Mouse (Mus musculus) MEL (cell line): ENCODE measurements at regions not wholly inside any gene's neighbourhood (a gene's known extent, or its start where the extent isn't known, plus 50 kb on each side); places are given as distances from the start of the nearest gene placed in this dataset.

Experiments used
- DNase-seq: peaks from one replicate; pipeline ENCODE4 v3.0.0; 2011; ENCODE audit warnings: low read depth, low spot score
- H3K27ac ChIP-seq: 2 replicates; pipeline ENCODE4 v1.5.1; 2012; ENCODE audit warnings: low read depth, mild to moderate bottlenecking, control low read depth, low read length, moderate library complexity; ENCODE audit not compliant: control insufficient read depth
- H3K27me3 ChIP-seq, 2 experiments: fragments of 150-350 bp in 1 of 2; sonication (generic) in 1 of 2; 2 replicates each; pipeline ENCODE4 v1.6.1; 2012; ENCODE audit warnings: low read length in 2 of 2, mild to moderate bottlenecking in 2 of 2, improper control_type of control experiment in 1 of 2, moderate library complexity in 1 of 2; ENCODE audit not compliant: insufficient read depth in 2 of 2, control insufficient read depth in 1 of 2
- H3K36me3 ChIP-seq, 2 experiments: 2 replicates each; pipeline ENCODE4 v1.6.1; 2012 to 2014; ENCODE audit warnings: low read length in 2 of 2, improper control_type of control experiment in 1 of 2, inconsistent platforms in 1 of 2, mild to moderate bottlenecking in 1 of 2; ENCODE audit not compliant: insufficient read depth in 2 of 2, control insufficient read depth in 1 of 2
- H3K4me1 ChIP-seq, 2 experiments: fragments of 150-350 bp in 1 of 2; sonication (generic) in 1 of 2; 2 replicates each; pipeline ENCODE4 v1.6.1; 2012; ENCODE audit warnings: low read length in 2 of 2, improper control_type of control experiment in 1 of 2, mild to moderate bottlenecking in 1 of 2; ENCODE audit not compliant: insufficient read depth in 2 of 2, control insufficient read depth in 1 of 2
- H3K4me3 ChIP-seq, 2 experiments: fragments of 150-350 bp in 1 of 2; sonication (generic) in 1 of 2; 2 replicates each; pipeline ENCODE4 v1.5.1; 2012; ENCODE audit warnings: low read depth in 2 of 2, low read length in 2 of 2, mild to moderate bottlenecking in 2 of 2, moderate library complexity in 2 of 2, control low read depth in 1 of 2, improper control_type of control experiment in 1 of 2; ENCODE audit not compliant: control insufficient read depth in 1 of 2, insufficient read depth in 1 of 2
- H3K79me2 ChIP-seq: 2 replicates; pipeline ENCODE4 v1.6.1; 2012; ENCODE audit warnings: mild to moderate bottlenecking, low read length, moderate library complexity; ENCODE audit not compliant: control insufficient read depth, poor library complexity, insufficient read depth
- H3K9ac ChIP-seq: 2 replicates; pipeline ENCODE4 v1.6.1; 2012; ENCODE audit warnings: low read depth, mild to moderate bottlenecking, control low read depth, low read length, moderate library complexity; ENCODE audit not compliant: control insufficient read depth, poor library complexity, severe bottlenecking
- H3K9me3 ChIP-seq: fragments of 150-350 bp; sonication (generic); replicated peaks from 2 replicates; pipeline ENCODE4 v1.6.1; 2012; ENCODE audit warnings: mild to moderate bottlenecking, low read length, improper control_type of control experiment, moderate library complexity; ENCODE audit not compliant: insufficient read depth
- CHD2 ChIP-seq: IDR thresholded peaks from 2 replicates; pipeline ENCODE4 v1.6.1; 2011; ENCODE audit warnings: low read length, improper control_type of control experiment
- CTCF ChIP-seq, 3 experiments: IDR thresholded peaks in 2 of 3; conservative IDR thresholded peaks in 1 of 3; 2 replicates each; pipeline ENCODE4 v1.5.1; 2011 to 2012; ENCODE audit warnings: low read length in 3 of 3, low read depth in 2 of 3, mild to moderate bottlenecking in 2 of 3, improper control_type of control experiment in 1 of 3, inconsistent platforms in 1 of 3, mixed read lengths in 1 of 3, moderate library complexity in 1 of 3; ENCODE audit not compliant: control insufficient read depth in 1 of 3, insufficient read depth in 1 of 3, poor library complexity in 1 of 3, severe bottlenecking in 1 of 3
- E2F4 ChIP-seq: IDR thresholded peaks from 2 replicates; pipeline ENCODE4 v1.6.1; 2011; ENCODE audit warnings: low read depth, low read length, improper control_type of control experiment, borderline replicate concordance
- EP300 ChIP-seq, 2 experiments: IDR thresholded peaks; 2 replicates each; pipeline ENCODE4 v1.6.1; 2011; ENCODE audit warnings: improper control_type of control experiment in 2 of 2, low read length in 2 of 2, low read depth in 1 of 2, mild to moderate bottlenecking in 1 of 2
- ETS1 ChIP-seq: IDR thresholded peaks from 2 replicates; pipeline ENCODE4 v1.6.1; 2012; ENCODE audit warnings: low read depth, mild to moderate bottlenecking, inconsistent platforms, low read length, improper control_type of control experiment, moderate library complexity
- GATA1 ChIP-seq: IDR thresholded peaks from 2 replicates; pipeline ENCODE4 v1.6.1; 2011; ENCODE audit warnings: low read depth, low read length, improper control_type of control experiment
- JUND ChIP-seq: IDR thresholded peaks from 2 replicates; pipeline ENCODE4 v1.6.1; 2011; ENCODE audit warnings: low read depth, mild to moderate bottlenecking, improper control_type of control experiment, low read length
- MAFK ChIP-seq: IDR thresholded peaks from 2 replicates; pipeline ENCODE4 v1.6.1; 2011; ENCODE audit warnings: low read depth, mild to moderate bottlenecking, low read length, improper control_type of control experiment, borderline replicate concordance
- MAX ChIP-seq: IDR thresholded peaks from 2 replicates; pipeline ENCODE4 v1.6.1; 2011; ENCODE audit warnings: low read length, improper control_type of control experiment
- MAZ ChIP-seq: IDR thresholded peaks from 2 replicates; pipeline ENCODE4 v1.6.1; 2012; ENCODE audit warnings: low read depth, mild to moderate bottlenecking, inconsistent platforms, low read length, improper control_type of control experiment
- MEF2A ChIP-seq: IDR thresholded peaks from 2 replicates; pipeline ENCODE4 v1.6.1; 2014; ENCODE audit warnings: low read depth, mild to moderate bottlenecking, inconsistent platforms, low read length, improper control_type of control experiment; ENCODE audit not compliant: poor library complexity, insufficient replicate concordance, severe bottlenecking; ENCODE audit errors: extremely low read depth
- MXI1 ChIP-seq: IDR thresholded peaks from 2 replicates; pipeline ENCODE4 v1.6.1; 2011; ENCODE audit warnings: mild to moderate bottlenecking, low read depth, low read length, improper control_type of control experiment
- MYB ChIP-seq: IDR thresholded peaks from 2 replicates; pipeline ENCODE4 v1.6.1; 2011; ENCODE audit warnings: mild to moderate bottlenecking, low read depth, low read length, improper control_type of control experiment
- MYC ChIP-seq: IDR thresholded peaks from 2 replicates; pipeline ENCODE4 v1.6.1; 2011; ENCODE audit warnings: low read depth, mild to moderate bottlenecking, low read length, improper control_type of control experiment, moderate library complexity
- NRF1 ChIP-seq: IDR thresholded peaks from 2 replicates; pipeline ENCODE4 v1.6.1; 2014; ENCODE audit warnings: low read depth, mild to moderate bottlenecking, inconsistent platforms, low read length, improper control_type of control experiment, moderate library complexity; ENCODE audit not compliant: poor library complexity, insufficient read depth, severe bottlenecking
- POLR2A ChIP-seq, 2 experiments: IDR thresholded peaks; 2 replicates each; pipeline ENCODE4 v1.6.1; 2011 to 2012; ENCODE audit warnings: low read length in 2 of 2, mild to moderate bottlenecking in 2 of 2, control low read depth in 1 of 2, improper control_type of control experiment in 1 of 2, low read depth in 1 of 2, moderate library complexity in 1 of 2; ENCODE audit not compliant: control insufficient read depth in 1 of 2, insufficient read depth in 1 of 2, poor library complexity in 1 of 2
- RAD21 ChIP-seq: IDR thresholded peaks from 2 replicates; pipeline ENCODE4 v1.6.1; 2011; ENCODE audit warnings: mild to moderate bottlenecking, low read depth, low read length, improper control_type of control experiment
- RCOR1 ChIP-seq: IDR thresholded peaks from 2 replicates; pipeline ENCODE4 v1.6.1; 2012; ENCODE audit warnings: low read depth, mild to moderate bottlenecking, inconsistent platforms, low read length, improper control_type of control experiment
- SIN3A ChIP-seq: IDR thresholded peaks from 2 replicates; pipeline ENCODE4 v1.6.1; 2012; ENCODE audit warnings: low read length, improper control_type of control experiment, inconsistent platforms
- TCF12 ChIP-seq: IDR thresholded peaks from 2 replicates; pipeline ENCODE4 v1.6.1; 2014; ENCODE audit warnings: low read depth, mild to moderate bottlenecking, inconsistent platforms, low read length, improper control_type of control experiment, moderate library complexity
- USF1 ChIP-seq: IDR thresholded peaks from 2 replicates; pipeline ENCODE4 v1.6.1; 2014; ENCODE audit warnings: low read depth, mild to moderate bottlenecking, inconsistent platforms, low read length, improper control_type of control experiment, moderate library complexity
- ZC3H11A ChIP-seq: IDR thresholded peaks from 2 replicates; pipeline ENCODE4 v1.6.1; 2012; ENCODE audit warnings: low read depth, mild to moderate bottlenecking, inconsistent platforms, low read length, improper control_type of control experiment
- ZKSCAN1 ChIP-seq: IDR thresholded peaks from 2 replicates; pipeline ENCODE4 v1.6.1; 2012; ENCODE audit warnings: low read depth, mild to moderate bottlenecking, inconsistent platforms, low read length, improper control_type of control experiment, moderate library complexity
- ZNF384 ChIP-seq: IDR thresholded peaks from 2 replicates; pipeline ENCODE4 v1.6.1; 2012; ENCODE audit warnings: low read depth, mild to moderate bottlenecking, inconsistent platforms, low read length, improper control_type of control experiment

DNA sequence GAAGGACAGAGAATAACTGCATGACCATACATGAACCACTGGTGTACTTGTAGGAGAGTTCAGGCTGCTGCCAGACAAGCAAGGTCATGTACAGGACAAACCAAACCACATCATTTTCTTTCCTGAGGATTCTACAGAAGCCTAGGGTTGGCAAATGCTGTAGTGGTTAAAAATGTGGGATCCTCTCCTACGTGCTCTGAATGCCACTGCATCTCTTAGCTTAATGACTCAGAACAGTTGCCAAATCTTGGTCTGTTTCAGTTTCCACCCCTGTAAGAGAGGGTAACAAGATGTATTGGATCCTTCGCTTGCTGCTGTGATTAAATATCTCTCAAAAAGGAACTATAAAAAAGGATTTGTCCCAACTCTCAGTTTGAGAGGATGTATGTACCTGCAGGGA is 938.1 kb downstream of the 4930444P10Rik start:
- Histone ChIP-seq H3K9me3 (no peaks in the 10 kb centered on the region), H3K4me1 (no peaks in the 10 kb centered on the region), H3K9ac (no peak overlapping the region), H3K79me2 (no peaks in the 10 kb centered on the region), H3K27me3 (no peaks in the 10 kb centered on the region), H3K36me3 (no peaks in the 10 kb centered on the region), H3K4me3 (no peak overlapping the region), H3K27ac (no peak overlapping the region)
- no peak for DNase-seq
- TF ChIP-seq JUND (no peak), CTCF (IDR thresholded peaks at IDR 0.05 in 2 of 3, conservative IDR thresholded peaks at IDR 0.05 in 1 of 3; ENCODE audit: control insufficient read depth in 1 of 3, insufficient read depth in 1 of 3, low read depth in 2 of 3, low read length in 3 of 3, poor library complexity in 1 of 3, severe bottlenecking in 1 of 3) (no peak), RAD21 (no peak), ETS1 (no peak), E2F4 (no peak), POLR2A (IDR thresholded peaks at IDR 0.05; ENCODE audit: control insufficient read depth in 1 of 2, insufficient read depth in 1 of 2, low read depth in 1 of 2, low read length in 2 of 2, poor library complexity in 1 of 2) (no peak), MXI1 (no peak), RCOR1 (no peak), MAZ (no peak), EP300 (IDR thresholded peaks at IDR 0.05; ENCODE audit: low read depth in 1 of 2, low read length in 2 of 2) (no peak), MYB (no peak), NRF1 (no peak), SIN3A (no peak), TCF12 (no peak)

DNA sequence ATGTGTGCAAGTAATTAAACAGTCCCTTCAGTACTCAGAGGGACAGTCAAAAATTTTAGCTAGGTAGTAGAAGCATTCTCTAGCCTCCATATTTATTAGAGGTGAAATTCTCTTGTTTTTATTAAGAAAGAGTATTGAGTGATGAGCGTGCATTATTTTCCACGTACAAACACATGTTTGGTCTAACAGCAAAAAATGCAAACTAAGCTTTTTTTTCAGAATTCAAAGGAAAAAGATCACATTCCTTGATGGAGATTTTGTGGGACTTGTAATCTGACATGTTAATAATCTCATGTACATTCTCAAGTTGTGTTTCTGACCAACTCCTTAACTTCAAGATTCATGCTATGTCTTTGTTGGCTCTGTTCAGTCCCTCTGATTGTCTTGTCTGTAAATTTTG is 939.2 kb downstream of the 4930444P10Rik start:
- Histone ChIP-seq H3K9me3 (no peaks in the 10 kb centered on the region), H3K36me3 (no peaks in the 10 kb centered on the region), H3K4me3 (no peak overlapping the region), H3K9ac (no peak overlapping the region), H3K27me3 (no peaks in the 10 kb centered on the region), H3K27ac (no peak overlapping the region), H3K4me1 (no peaks in the 10 kb centered on the region), H3K79me2 (no peaks in the 10 kb centered on the region)
- no peak for DNase-seq
- TF ChIP-seq MEF2A = no peak
- no peak for TF ChIP-seq MAX
- TF ChIP-seq MXI1 = no peak
- TF ChIP-seq EP300 (IDR thresholded peaks at IDR 0.05; ENCODE audit: low read depth in 1 of 2, low read length in 2 of 2) = no peak
- TF ChIP-seq ZNF384 = no peak
- no peak for TF ChIP-seq CTCF (IDR thresholded peaks at IDR 0.05 in 2 of 3, conservative IDR thresholded peaks at IDR 0.05 in 1 of 3; ENCODE audit: control insufficient read depth in 1 of 3, insufficient read depth in 1 of 3, low read depth in 2 of 3, low read length in 3 of 3, poor library complexity in 1 of 3, severe bottlenecking in 1 of 3)
- TF ChIP-seq SIN3A = no peak
- TF ChIP-seq JUND = no peak
- no peak for TF ChIP-seq GATA1
- TF ChIP-seq CHD2 = no peak
- TF ChIP-seq USF1 = no peak
- no peak for TF ChIP-seq MYC
- TF ChIP-seq ZKSCAN1 = no peak
- no peak for TF ChIP-seq POLR2A (IDR thresholded peaks at IDR 0.05; ENCODE audit: control insufficient read depth in 1 of 2, insufficient read depth in 1 of 2, low read depth in 1 of 2, low read length in 2 of 2, poor library complexity in 1 of 2)
- no peak for TF ChIP-seq MAFK
- no peak for TF ChIP-seq ZC3H11A
